Mouse (Mus musculus): ENCODE data around the gene Slit1.

Slit1 gene

DNA sequence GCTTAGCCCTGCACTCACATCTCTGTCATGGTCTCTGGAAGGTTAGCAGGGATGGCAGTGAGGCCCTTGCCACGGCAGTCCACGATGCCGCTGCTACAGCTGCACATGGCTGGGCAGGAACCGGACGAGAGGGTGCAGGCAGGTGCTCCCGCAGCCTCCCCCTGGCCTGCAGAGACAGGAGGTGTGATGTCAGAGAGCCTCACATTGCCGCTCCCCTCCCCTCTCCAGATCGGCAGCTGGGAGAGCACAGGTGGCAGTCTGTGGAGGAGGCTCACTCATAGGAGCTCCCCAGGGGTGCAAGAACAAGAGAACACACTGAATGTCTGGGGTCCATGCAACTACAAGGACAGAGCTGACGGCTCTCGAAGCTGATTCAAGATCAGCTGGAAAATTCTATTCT is 94.1 kb downstream of the Slit1 start:
- DNase-seq, result no peak

DNA sequence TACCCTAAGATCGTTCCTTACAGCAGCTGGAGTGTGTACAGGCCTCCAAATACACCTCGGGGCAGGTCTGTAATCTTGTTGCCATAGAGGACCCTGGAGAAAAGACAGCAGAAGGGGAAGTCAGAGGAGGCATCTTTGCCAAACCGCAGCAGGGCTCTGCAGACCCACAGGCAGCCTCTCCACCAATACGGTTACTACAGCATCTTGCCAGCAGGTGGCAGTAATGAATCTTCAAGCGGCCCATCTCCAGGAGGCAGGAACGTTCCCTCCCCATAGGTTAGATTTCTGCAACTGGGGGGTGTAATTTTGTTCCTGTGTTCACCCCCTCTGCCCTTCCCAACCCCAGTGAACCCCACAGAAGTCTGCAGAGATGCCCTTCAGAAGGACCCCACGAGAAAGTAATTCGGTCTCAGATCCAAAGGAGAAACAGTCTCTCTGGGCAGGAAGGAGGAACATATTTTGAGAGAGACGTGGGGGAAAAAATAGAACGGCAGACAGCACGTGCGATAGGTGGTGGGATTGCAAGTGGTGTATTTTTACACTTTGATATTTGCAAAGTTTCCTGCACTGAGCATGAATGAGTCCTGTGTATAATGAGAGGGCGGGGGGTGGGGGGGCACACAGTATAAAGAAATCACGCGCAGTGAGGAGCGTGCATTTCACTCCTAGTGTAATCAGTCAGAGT is 96.4 kb downstream of the Slit1 start:
- peak; percentile 85 to 90 for DNase-seq

DNA sequence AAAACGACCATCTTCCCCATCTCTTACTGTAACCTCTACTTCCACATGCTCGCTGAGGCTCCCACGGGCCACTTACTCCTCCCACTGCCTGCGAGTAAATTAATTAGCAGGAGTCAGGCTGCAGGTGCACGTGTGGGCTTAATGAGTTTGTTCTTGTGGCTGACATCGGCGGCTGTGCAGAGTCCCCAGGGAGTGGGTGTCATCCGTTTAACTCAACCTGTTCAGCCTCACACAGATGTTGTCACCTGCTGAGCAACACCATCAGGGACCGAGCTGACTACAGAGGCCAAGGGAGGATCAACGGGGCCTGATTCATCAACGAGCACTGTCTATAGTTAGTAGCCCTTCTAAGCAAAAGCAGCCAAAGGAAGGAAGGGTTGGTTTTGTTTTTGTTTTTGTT is 100.5 kb downstream of the Slit1 start:
- DNase-seq, result no peak

DNA sequence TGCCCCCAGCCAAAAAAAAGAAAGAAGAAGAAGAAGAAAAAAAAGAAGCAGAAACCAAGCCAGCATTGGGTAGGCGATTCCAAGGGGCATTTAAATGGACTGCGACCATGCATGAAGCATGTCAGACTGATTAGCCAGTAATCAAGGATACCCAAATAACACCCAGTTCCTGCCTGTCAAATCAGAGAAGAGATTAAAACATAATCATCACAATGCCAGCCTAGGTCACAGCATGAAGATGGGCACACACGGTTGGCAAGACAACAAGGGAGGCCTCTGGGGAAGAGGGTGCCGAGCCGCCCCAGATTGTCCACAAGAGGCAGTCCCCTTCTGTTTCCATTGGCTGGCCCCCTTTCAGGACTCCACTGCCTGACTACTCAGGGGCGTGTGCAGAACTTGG is 108.5 kb downstream of the Slit1 start:
- DNase-seq, result peak; percentile 83 to 85

DNA sequence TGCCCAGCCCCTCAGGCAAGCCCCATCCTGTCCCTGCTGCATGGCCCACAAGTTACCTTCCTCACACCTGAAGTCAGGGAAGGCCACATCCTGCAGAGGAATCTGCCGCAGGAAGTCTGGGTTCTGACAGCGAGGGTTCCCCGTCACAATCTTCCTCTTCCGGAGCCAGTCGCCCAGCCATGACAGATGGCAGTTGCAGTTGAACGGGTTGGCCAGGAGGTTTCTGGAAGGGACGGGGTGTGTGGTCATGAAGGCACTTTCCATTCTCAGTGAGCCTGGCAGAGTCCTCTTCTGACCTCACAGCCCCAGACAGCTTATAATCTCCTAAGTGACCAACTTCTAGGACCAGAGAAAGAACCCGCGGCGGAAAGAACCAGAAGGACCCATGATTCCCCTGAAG is 109.4 kb downstream of the Slit1 start:
- DNase-seq, result peak; percentile 76 to 79

GRCm38 (mm10) chr19:41629532-41629931 is 113.9 kb downstream of the Slit1 start:
- DNase-seq, result peak; percentile 86 to 93

GRCm38 (mm10) chr19:41628970-41629369 is 114.5 kb downstream of the Slit1 start:
- DNase-seq, result no peak

DNA sequence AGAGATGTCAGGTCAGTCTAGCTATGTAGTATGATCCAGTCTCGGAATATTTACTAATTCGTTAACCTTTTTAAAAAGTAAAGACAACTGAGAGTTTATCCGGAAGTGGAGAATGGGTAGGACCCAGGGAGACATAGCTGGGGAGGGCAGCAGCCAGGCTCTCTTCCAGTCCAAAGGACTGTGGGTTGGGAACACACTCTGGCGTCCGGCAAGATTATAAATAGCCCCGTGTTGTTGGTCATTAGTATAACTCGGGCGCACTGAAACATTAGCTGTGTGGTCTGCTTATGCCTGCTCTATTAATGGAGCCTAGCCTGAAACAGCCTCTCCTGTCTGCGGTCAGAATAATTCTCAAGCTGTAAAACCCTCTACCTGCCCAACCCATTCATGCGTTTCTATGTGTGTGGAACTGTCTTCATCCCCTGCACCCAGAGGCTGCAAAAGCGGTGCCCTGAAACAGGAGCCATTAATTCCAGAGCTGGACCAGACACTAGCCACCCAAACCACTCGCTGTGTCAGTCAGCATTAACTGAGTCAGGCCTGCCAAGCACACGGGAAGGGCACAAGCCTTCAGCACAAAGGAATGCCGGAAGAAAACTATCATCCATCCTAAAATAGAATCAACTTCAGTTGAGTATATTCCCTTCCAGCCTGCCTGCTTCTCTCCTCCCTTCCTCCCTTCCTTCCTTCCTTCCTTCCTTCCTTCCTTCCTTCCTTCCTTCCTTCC is 122.9 kb downstream of the Slit1 start:
- DNase-seq, result no peak

- DNase-seq, result no peak
Observed at GRCm38 (mm10) chr19:41618771-41619385, 124.6 kb downstream of the Slit1 start.

DNA sequence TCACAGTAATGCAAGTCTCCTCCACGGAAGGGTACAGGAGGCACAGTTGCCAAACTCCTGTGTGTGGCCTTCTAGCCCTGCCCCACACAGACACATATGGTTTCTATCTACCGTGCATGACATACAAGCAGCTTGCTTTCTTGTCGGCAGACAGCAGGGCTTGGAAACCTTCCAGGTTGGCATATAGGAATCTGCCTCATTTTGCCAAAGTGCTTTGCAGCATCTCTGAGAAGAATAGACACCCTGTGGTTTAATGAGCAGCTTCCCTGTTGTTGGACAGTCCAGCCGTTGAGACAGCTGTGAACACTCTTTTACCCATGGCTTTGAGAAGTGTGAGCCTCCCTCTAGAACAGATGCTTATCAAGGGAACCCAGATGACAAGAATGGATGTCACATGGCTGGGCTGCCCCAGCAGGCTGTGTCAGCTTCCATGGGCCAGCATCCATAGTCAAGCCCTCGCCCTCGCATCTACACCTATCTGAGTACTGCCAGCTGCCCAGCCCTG is 125.3 kb downstream of the Slit1 start:
- DNase-seq, result peak; percentile 47 to 58

DNA sequence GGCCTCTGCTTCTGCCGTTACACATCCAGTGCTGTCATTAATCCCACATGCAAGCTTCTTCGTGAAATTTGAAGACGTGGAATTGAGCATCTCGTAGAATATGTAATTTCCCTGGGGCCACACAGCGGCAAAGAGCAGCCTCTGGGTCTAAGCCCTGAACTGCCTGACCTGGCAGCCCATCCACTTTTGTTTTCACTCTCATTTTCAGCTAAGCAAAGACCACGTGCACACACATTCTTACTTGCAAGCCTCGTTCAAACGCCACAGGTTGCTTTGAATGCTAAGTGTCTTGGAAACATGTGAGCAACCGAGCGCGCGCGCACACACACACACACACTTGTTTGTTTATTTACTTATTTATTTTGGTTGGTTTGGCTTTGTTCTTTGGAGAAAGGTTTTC is 126.4 kb downstream of the Slit1 start:
- no peak for DNase-seq

- no peak for DNase-seq
Observed at GRCm38 (mm10) chr19:41616274-41616673, 127.2 kb downstream of the Slit1 start.

DNA sequence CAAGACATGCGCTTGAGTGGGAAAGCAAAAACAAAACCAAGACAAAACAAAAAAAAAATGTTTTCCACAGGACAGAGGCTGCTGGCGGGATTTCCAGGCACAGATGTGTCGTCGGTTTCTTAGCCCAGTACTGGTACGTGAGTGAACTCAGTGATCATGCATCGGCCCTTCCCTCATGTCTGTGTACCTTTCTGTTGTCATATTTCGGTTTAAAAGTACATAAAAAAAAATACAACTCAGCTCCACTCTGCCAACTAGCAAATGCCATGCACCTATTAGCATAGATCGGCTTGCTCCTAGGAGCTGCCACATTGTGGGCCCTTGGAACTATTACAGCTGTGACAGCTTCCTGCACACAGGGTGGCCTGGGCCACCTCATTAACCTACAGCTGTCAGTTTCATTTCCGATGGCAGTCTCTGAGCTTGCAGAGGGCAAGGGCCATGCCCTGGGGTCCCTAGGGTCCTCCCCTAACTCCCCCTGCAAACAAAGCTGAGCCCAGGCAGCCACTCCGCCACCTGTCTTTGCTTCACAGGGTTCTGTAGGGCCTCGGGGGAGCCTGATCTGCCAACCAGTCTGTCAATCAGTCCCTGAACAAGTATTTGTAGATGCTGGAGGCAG is 127.8 kb downstream of the Slit1 start:
- peak in 1 of 2 experiments; percentile 39 for DNase-seq

- DNase-seq, result no peak
Observed at GRCm38 (mm10) chr19:41613325-41614087, 130.0 kb downstream of the Slit1 start.

DNA sequence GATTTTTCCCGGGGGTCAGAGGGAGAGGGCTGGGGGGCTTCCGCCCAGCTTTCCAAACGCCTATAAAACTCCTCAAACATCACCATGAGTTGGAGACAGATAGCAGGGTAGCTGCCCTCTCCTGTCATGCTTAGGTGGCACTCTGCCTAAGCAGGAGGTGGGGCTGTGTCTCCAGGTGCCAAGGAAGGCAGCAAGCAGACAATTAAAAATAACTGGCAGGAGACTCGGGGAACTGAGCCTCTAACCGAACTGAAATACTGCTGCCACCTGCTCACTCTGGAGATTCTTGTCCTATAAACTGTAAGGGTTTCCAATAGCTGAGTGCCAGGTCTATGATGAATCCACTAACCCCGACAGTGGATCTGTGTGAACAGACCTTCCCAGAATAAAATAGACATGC is 131.8 kb downstream of the Slit1 start:
- DNase-seq, result peak; percentile 36 to 51

DNA sequence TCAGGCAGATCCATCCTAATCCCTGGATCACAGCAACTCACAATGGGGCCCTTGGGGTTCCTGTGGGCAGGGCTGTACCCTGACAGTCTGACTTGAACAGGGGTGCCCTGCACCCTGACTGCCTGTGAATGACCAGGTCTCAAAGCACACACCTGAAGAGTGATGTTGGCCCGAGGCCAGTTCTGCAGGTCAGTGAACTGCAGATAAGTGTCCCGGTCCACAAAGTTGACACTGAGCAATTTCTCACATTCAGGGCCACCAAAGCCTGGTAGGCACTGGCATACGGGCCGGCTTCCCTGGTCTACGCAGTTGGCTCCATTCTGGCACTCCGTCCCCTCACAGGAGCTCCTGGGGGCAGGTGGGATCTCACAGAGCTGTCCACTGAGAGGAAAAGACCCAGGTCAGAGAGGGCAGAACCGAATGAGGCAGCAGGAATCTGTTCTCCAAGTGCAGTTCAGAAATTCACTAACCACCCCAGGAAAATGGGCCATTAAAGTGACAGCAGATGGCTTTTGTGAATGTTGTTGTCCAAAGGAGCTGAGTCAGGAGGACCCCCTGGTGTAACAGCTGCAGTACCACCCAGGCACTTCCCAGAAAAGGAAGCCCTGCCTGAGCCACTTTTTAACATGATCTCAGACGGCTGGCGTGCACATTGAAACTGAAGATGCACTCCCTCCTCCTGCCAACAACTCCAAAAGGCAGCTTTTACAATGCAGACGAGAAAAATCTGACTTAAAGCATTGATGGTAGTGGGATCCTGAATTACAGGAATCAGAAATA is 137.1 kb downstream of the Slit1 start:
- no peak for DNase-seq

GRCm38 (mm10) chr19:41600647-41601046 is 142.8 kb downstream of the Slit1 start:
- no peak for DNase-seq

DNA sequence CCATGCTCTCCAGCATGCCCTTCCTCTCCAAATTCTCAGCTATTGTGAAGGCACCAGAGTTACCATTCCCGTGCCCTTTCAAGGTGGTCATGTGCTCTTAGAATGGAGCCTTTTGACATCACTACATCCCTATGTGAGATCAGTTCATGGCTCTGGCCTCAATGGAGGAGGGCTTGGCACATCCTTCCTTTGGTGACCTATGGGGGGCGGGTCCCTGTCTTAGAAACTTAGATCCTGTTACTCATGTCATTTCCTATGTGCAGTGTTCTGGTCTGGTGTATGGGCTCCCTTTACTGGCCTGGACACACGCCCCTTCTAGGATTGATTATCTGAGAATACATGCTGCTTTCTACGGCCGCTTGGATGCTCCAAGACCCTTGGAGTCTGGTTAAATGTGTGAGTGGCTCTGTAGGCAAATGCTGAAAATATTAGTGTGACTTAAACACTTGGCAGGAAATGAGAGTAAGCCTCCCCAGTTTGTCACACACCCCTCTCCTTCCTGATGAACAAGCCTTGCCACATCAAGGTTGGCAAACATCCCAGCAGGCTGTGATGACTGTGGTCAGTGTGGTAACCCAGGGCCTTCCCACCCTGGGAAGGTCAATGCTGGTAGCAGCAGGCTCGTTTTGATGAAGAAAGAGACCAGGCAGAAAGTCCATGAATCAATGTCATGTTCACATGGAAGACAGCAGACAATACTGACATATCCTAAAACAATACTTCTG is 146.1 kb downstream of the Slit1 start:
- peak; percentile 37 to 38 for DNase-seq

DNA sequence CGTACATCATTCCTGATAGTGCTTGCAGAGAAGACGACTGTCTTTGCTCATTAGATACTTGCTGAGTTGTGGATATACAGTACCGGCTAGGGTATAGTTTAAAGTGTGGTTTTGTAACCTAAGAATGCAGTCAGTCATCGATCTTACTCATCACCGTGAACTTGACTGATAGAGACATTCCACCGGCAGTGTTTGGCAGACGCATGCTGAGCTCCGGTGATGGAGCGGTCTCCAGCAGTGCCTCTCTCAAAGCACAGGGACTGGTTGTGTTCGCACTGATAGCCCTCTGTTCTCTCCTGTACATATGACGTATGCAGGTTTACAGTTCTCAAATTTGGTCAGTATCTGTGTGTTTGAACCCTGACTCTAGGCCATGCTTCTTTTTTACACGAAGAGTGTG is 151.7 kb downstream of the Slit1 start:
- peak in 1 of 2 experiments; percentile 4 for DNase-seq

DNA sequence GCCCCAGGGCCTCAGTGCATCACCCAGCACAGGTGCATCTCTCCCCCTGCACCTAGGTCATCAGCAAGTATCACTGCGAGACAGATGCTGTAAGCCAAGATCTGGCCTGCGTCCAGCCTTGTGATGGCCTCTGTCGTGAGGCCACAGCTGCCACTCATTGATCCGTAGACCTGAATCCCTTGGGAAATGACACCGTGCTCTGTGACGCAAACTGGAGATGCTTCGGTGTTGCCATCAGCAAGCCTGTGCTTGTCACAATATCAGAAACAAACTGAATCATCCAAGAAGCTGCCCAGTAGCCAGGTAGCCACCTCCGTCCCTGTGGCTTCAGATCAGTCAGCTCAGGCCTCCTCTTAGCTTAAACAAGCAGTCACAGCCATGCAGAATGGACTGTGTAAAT is 153.8 kb downstream of the Slit1 start:
- DNase-seq, result peak; percentile 17 to 32

- peak; percentile 52 to 61 for DNase-seq
Observed at GRCm38 (mm10) chr19:41589026-41589425, 154.4 kb downstream of the Slit1 start.
